Mouse (Mus musculus): ENCODE data around the gene Acsl3. TPM values are rescaled to one million over a fixed set of nuclear protein-coding genes. Genes with fewer than 3 reads are reported as not detected.
A peak's percentile ranks its signal among the peaks of the same experiment; 100 is the strongest.

Acsl3 gene
- polyA plus RNA-seq, 1 experiment from 2014 or later: 22.7 TPM

GRCm38 (mm10) chr1:78730114-78730720 is 72.6 kb downstream of the Acsl3 start:
- Histone ChIP-seq H3K9me3 (ENCODE audit: low read length) (no peaks in the 10 kb centered on the region), H3K4me2 (replicated peaks; ENCODE audit: low read depth, low read length) (no peak overlapping the region), H3K9ac (replicated peaks; ENCODE audit: low read depth) (no peak overlapping the region), H3K4me1 (ENCODE audit: insufficient read depth, low read depth, low read length) (no peaks in the 10 kb centered on the region), H3K4me3 (ENCODE audit: low read depth, low read length) (no peak overlapping the region), H3K36me3 (ENCODE audit: insufficient read depth, low read length) (no peaks in the 10 kb centered on the region), H3K27ac (ENCODE audit: low read length) (no peak overlapping the region), H3K27me3 (replicated peaks; ENCODE audit: insufficient read depth, low read length) (no peaks in the 10 kb centered on the region)
- DNase-seq (ENCODE audit: low spot score) (no peak), ATAC-seq (no peak)
- 87% methylated on average over 9 of the region's 9 CpGs for WGBS
- no peak for TF ChIP-seq EP300 (IDR thresholded peaks at IDR 0.05)
- no peak for TF ChIP-seq CTCF (IDR thresholded peaks at IDR 0.05)

- Histone ChIP-seq H3K9ac (replicated peaks; ENCODE audit: low read depth) (no peak overlapping the region), H3K4me2 (replicated peaks; ENCODE audit: low read depth, low read length) (no peak overlapping the region), H3K27me3 (replicated peaks; ENCODE audit: insufficient read depth, low read length) (no peaks in the 10 kb centered on the region), H3K4me3 (ENCODE audit: low read depth, low read length) (no peak overlapping the region), H3K9me3 (ENCODE audit: low read length) (no peaks in the 10 kb centered on the region), H3K4me1 (ENCODE audit: insufficient read depth, low read depth, low read length) (no peaks in the 10 kb centered on the region), H3K36me3 (ENCODE audit: insufficient read depth, low read length) (no peaks in the 10 kb centered on the region), H3K27ac (ENCODE audit: low read length) (no peak overlapping the region)
- 53% methylated on average over 9 of the region's 9 CpGs for WGBS
- peak; percentile 22 for DNase-seq (ENCODE audit: low spot score)
- ATAC-seq: no peak; the same call in 1 of the 2 replicates
- TF ChIP-seq EP300 (IDR thresholded peaks at IDR 0.05): no peak
Measured at GRCm38 (mm10) chr1:78732290-78732689, 74.7 kb downstream of the Acsl3 start.

- DNase-seq (ENCODE audit: low spot score) (no peak), ATAC-seq (no peak)
- H3K27me3 ChIP-seq (replicated peaks; ENCODE audit: insufficient read depth, low read length): no peaks in the 10 kb centered on the region
- no peak overlapping the region for H3K9ac ChIP-seq (replicated peaks; ENCODE audit: low read depth)
- TF ChIP-seq EP300 (IDR thresholded peaks at IDR 0.05) (no peak), CTCF (IDR thresholded peaks at IDR 0.05) (no peak)
- H3K4me2 ChIP-seq (replicated peaks; ENCODE audit: low read depth, low read length): no peak overlapping the region
- no peak overlapping the region for H3K27ac ChIP-seq (ENCODE audit: low read length)
- H3K9me3 ChIP-seq (ENCODE audit: low read length): no peaks in the 10 kb centered on the region
- no peaks in the 10 kb centered on the region for H3K36me3 ChIP-seq (ENCODE audit: insufficient read depth, low read length)
- no peaks in the 10 kb centered on the region for H3K4me1 ChIP-seq (ENCODE audit: insufficient read depth, low read depth, low read length)
- WGBS: 53% methylated on average over 17 of the region's 17 CpGs
- H3K4me3 ChIP-seq (ENCODE audit: low read depth, low read length): no peak overlapping the region
Measured at GRCm38 (mm10) chr1:78734261-78735000, 76.8 kb downstream of the Acsl3 start.

GRCm38 (mm10) chr1:78737646-78738045 is 80.0 kb downstream of the Acsl3 start:
- Histone ChIP-seq H3K4me2 (replicated peaks; ENCODE audit: low read depth, low read length) (no peak overlapping the region), H3K27ac (ENCODE audit: low read length) (no peak overlapping the region), H3K27me3 (replicated peaks; ENCODE audit: insufficient read depth, low read length) (no peaks in the 10 kb centered on the region), H3K9ac (replicated peaks; ENCODE audit: low read depth) (no peak overlapping the region), H3K4me1 (ENCODE audit: insufficient read depth, low read depth, low read length) (no peaks in the 10 kb centered on the region), H3K4me3 (ENCODE audit: low read depth, low read length) (no peak overlapping the region), H3K36me3 (ENCODE audit: insufficient read depth, low read length) (no peaks in the 10 kb centered on the region), H3K9me3 (ENCODE audit: low read length) (no peaks in the 10 kb centered on the region)
- ATAC-seq: no peak
- no peak for DNase-seq (ENCODE audit: low spot score)
- WGBS: 51% methylated on average over 5 of the region's 5 CpGs
- TF ChIP-seq EP300 (IDR thresholded peaks at IDR 0.05) (no peak), CTCF (IDR thresholded peaks at IDR 0.05) (no peak)

- no peak overlapping the region for H3K4me2 ChIP-seq (replicated peaks; ENCODE audit: low read depth, low read length)
- no peak overlapping the region for H3K27ac ChIP-seq (ENCODE audit: low read length)
- H3K27me3 ChIP-seq (replicated peaks; ENCODE audit: insufficient read depth, low read length): no peaks in the 10 kb centered on the region
- no peaks in the 10 kb centered on the region for H3K9me3 ChIP-seq (ENCODE audit: low read length)
- WGBS: 78% methylated on average over 11 of the region's 11 CpGs
- no peaks in the 10 kb centered on the region for H3K36me3 ChIP-seq (ENCODE audit: insufficient read depth, low read length)
- no peak overlapping the region for H3K4me3 ChIP-seq (ENCODE audit: low read depth, low read length)
- TF ChIP-seq EP300 (IDR thresholded peaks at IDR 0.05): no peak
- TF ChIP-seq CTCF (IDR thresholded peaks at IDR 0.05): no peak
- H3K9ac ChIP-seq (replicated peaks; ENCODE audit: low read depth): no peak overlapping the region
- no peaks in the 10 kb centered on the region for H3K4me1 ChIP-seq (ENCODE audit: insufficient read depth, low read depth, low read length)
- ATAC-seq (no peak), DNase-seq (ENCODE audit: low spot score) (peak; percentile 25)
Measured at GRCm38 (mm10) chr1:78740676-78741075, 83.1 kb downstream of the Acsl3 start.

- 81% methylated on average over 12 of the region's 12 CpGs for WGBS
- no peak for ATAC-seq
- Histone ChIP-seq H3K27ac (ENCODE audit: low read length) (no peak overlapping the region), H3K9me3 (ENCODE audit: low read length) (no peaks in the 10 kb centered on the region), H3K4me2 (replicated peaks; ENCODE audit: low read depth, low read length) (no peak overlapping the region), H3K9ac (replicated peaks; ENCODE audit: low read depth) (no peak overlapping the region), H3K4me1 (ENCODE audit: insufficient read depth, low read depth, low read length) (no peaks in the 10 kb centered on the region), H3K27me3 (replicated peaks; ENCODE audit: insufficient read depth, low read length) (no peaks in the 10 kb centered on the region), H3K36me3 (ENCODE audit: insufficient read depth, low read length) (no peaks in the 10 kb centered on the region), H3K4me3 (ENCODE audit: low read depth, low read length) (no peak overlapping the region)
- DNase-seq (ENCODE audit: low spot score): no peak
- no peak for TF ChIP-seq EP300 (IDR thresholded peaks at IDR 0.05)
- no peak for TF ChIP-seq CTCF (IDR thresholded peaks at IDR 0.05)
Measured at GRCm38 (mm10) chr1:78742198-78742597, 84.6 kb downstream of the Acsl3 start.

All from lung, postnatal 0 days (tissue).